ENCODE assay signal across 1 mouse cellular context in genomic region chr7:45338161-45338911, GRCm38 (mm10).
TF ChIP-seq lines count a peak whose summit lies in the region.

No protein-coding gene starts in this region.

TF ChIP-seq in ES-E14, 5 proteins besides CTCF, POLR2A, EP300 and RAD21:
- no peak for TF ChIP-seq ZC3H11A (IDR thresholded peaks at IDR 0.05; ENCODE audit: borderline replicate concordance, low read depth, low read length)
